Mouse (Mus musculus): Measurements from ENCODE around the gene Jam2. TPM values are rescaled to one million over a fixed set of nuclear protein-coding genes. Genes with fewer than 3 reads are reported as not detected.

Gene Jam2
- polyA plus RNA-seq, 1 experiment = 6.1 TPM

- WGBS = 4% methylated on average over 29 of the region's 29 CpGs
- TF ChIP-seq CTCF (conservative IDR thresholded peaks at IDR 0.05; ENCODE audit: insufficient read depth, insufficient read length, low read depth, low read length) (no peak), POLR2A (IDR thresholded peaks at IDR 0.05; ENCODE audit: low read depth, low read length) (no peak)
- no peaks in the 10 kb centered on the region for H3K27me3 ChIP-seq (replicated peaks; ENCODE audit: control insufficient read depth, insufficient read depth, low read length)
- H3K27ac ChIP-seq (ENCODE audit: insufficient read depth, low read depth, low read length) = peak overlapping the region; percentile 97
- H3K4me3 ChIP-seq (ENCODE audit: insufficient read depth, low read depth, low read length) = peak overlapping the region; percentile 95
- peaks cover 1% of the 10 kb centered on the region; the same call in 1 of the 2 replicates for H3K36me3 ChIP-seq (ENCODE audit: control insufficient read depth, insufficient read depth, low read length)
- H3K4me1 ChIP-seq (ENCODE audit: control insufficient read depth, insufficient read depth, low read length) = peaks cover 3% of the 10 kb centered on the region; the same call in 1 of the 2 replicates
- DNase-seq = peak; percentile 87
These were observed 62.2 kb downstream of the Jam2 start for GRCm38 (mm10) chr16:84835823-84836743.

GRCm38 (mm10) chr16:84838576-84838975 lies 64.7 kb downstream of the Jam2 start:
- 87% methylated on average over 2 of the region's 2 CpGs for WGBS
- Histone ChIP-seq H3K36me3 (ENCODE audit: control insufficient read depth, insufficient read depth, low read length) (no peaks in the 10 kb centered on the region; the same call in 1 of the 2 replicates), H3K27ac (ENCODE audit: insufficient read depth, low read depth, low read length) (no peak overlapping the region)

GRCm38 (mm10) chr16:84853492-84853891 lies 79.6 kb downstream of the Jam2 start:
- Histone ChIP-seq H3K36me3 (ENCODE audit: control insufficient read depth, insufficient read depth, low read length) (peaks cover 12% of the 10 kb centered on the region), H3K27me3 (replicated peaks; ENCODE audit: control insufficient read depth, insufficient read depth, low read length) (no peaks in the 10 kb centered on the region), H3K4me3 (ENCODE audit: insufficient read depth, low read depth, low read length) (no peak overlapping the region), H3K27ac (ENCODE audit: insufficient read depth, low read depth, low read length) (no peak overlapping the region), H3K4me1 (ENCODE audit: control insufficient read depth, insufficient read depth, low read length) (no peaks in the 10 kb centered on the region)
- 89% methylated on average over 6 of the region's 6 CpGs for WGBS
- DNase-seq = no peak
- TF ChIP-seq CTCF (conservative IDR thresholded peaks at IDR 0.05; ENCODE audit: insufficient read depth, insufficient read length, low read depth, low read length) (no peak), POLR2A (IDR thresholded peaks at IDR 0.05; ENCODE audit: low read depth, low read length) (no peak)

More at GRCm38 (mm10) chr16:84838576-84838975, 64.7 kb downstream of the Jam2 start:
- TF ChIP-seq POLR2A (IDR thresholded peaks at IDR 0.05; ENCODE audit: low read depth, low read length) (no peak), CTCF (conservative IDR thresholded peaks at IDR 0.05; ENCODE audit: insufficient read depth, insufficient read length, low read depth, low read length) (no peak)
- Histone ChIP-seq H3K4me3 (ENCODE audit: insufficient read depth, low read depth, low read length) (no peak overlapping the region), H3K27me3 (replicated peaks; ENCODE audit: control insufficient read depth, insufficient read depth, low read length) (no peaks in the 10 kb centered on the region), H3K4me1 (ENCODE audit: control insufficient read depth, insufficient read depth, low read length) (no peaks in the 10 kb centered on the region; the same call in 1 of the 2 replicates)
- no peak for DNase-seq

- H3K27ac ChIP-seq (ENCODE audit: insufficient read depth, low read depth, low read length) = no peak overlapping the region
- H3K36me3 ChIP-seq (ENCODE audit: control insufficient read depth, insufficient read depth, low read length) = no peaks in the 10 kb centered on the region
- DNase-seq = no peak
- H3K4me1 ChIP-seq (ENCODE audit: control insufficient read depth, insufficient read depth, low read length) = no peaks in the 10 kb centered on the region
- TF ChIP-seq CTCF (conservative IDR thresholded peaks at IDR 0.05; ENCODE audit: insufficient read depth, insufficient read length, low read depth, low read length) (no peak), POLR2A (IDR thresholded peaks at IDR 0.05; ENCODE audit: low read depth, low read length) (no peak)
- WGBS = 92% methylated on average over 8 of the region's 8 CpGs
- H3K4me3 ChIP-seq (ENCODE audit: insufficient read depth, low read depth, low read length) = no peak overlapping the region
- H3K27me3 ChIP-seq (replicated peaks; ENCODE audit: control insufficient read depth, insufficient read depth, low read length) = no peaks in the 10 kb centered on the region
These were observed 90.7 kb downstream of the Jam2 start for GRCm38 (mm10) chr16:84864656-84865055.

GRCm38 (mm10) chr16:84873805-84874204 lies 99.9 kb downstream of the Jam2 start:
- WGBS = 80% methylated on average over 8 of the region's 8 CpGs
- H3K27me3 ChIP-seq (replicated peaks; ENCODE audit: control insufficient read depth, insufficient read depth, low read length) = no peaks in the 10 kb centered on the region
- TF ChIP-seq CTCF (conservative IDR thresholded peaks at IDR 0.05; ENCODE audit: insufficient read depth, insufficient read length, low read depth, low read length) (no peak), POLR2A (IDR thresholded peaks at IDR 0.05; ENCODE audit: low read depth, low read length) (no peak)
- no peak overlapping the region for H3K27ac ChIP-seq (ENCODE audit: insufficient read depth, low read depth, low read length)
- no peak overlapping the region for H3K4me3 ChIP-seq (ENCODE audit: insufficient read depth, low read depth, low read length)
- H3K4me1 ChIP-seq (ENCODE audit: control insufficient read depth, insufficient read depth, low read length) = no peaks in the 10 kb centered on the region
- no peaks in the 10 kb centered on the region for H3K36me3 ChIP-seq (ENCODE audit: control insufficient read depth, insufficient read depth, low read length)
- DNase-seq = no peak

GRCm38 (mm10) chr16:84875012-84875717 lies 101.2 kb downstream of the Jam2 start:
- WGBS = 46% methylated on average over 24 of the region's 24 CpGs
- no peaks in the 10 kb centered on the region for H3K36me3 ChIP-seq (ENCODE audit: control insufficient read depth, insufficient read depth, low read length)
- no peaks in the 10 kb centered on the region for H3K27me3 ChIP-seq (replicated peaks; ENCODE audit: control insufficient read depth, insufficient read depth, low read length)
- TF ChIP-seq CTCF (conservative IDR thresholded peaks at IDR 0.05; ENCODE audit: insufficient read depth, insufficient read length, low read depth, low read length) (no peak), POLR2A (IDR thresholded peaks at IDR 0.05; ENCODE audit: low read depth, low read length) (no peak)
- H3K4me1 ChIP-seq (ENCODE audit: control insufficient read depth, insufficient read depth, low read length) = no peaks in the 10 kb centered on the region
- no peak overlapping the region for H3K4me3 ChIP-seq (ENCODE audit: insufficient read depth, low read depth, low read length)
- H3K27ac ChIP-seq (ENCODE audit: insufficient read depth, low read depth, low read length) = no peak overlapping the region
- DNase-seq = no peak

Other genes with a start within 250 kb of the Jam2 start
- 26.6 and 34.1 TPM in 2 replicates for gene Mrpl39, start 38.4 kb upstream of the Jam2 start, polyA plus RNA-seq (2012; rRNA removed)
- 9.0 and 11.0 TPM in 2 replicates for gene Gabpa, start 60.8 kb downstream of the Jam2 start, polyA plus RNA-seq (2012; rRNA removed)
- 345 and 434 TPM in 2 replicates for gene Atp5j, start 61.5 kb downstream of the Jam2 start, polyA plus RNA-seq (2012; rRNA removed)